Mouse (Mus musculus): ENCODE results near the gene Grip2.

DNA sequence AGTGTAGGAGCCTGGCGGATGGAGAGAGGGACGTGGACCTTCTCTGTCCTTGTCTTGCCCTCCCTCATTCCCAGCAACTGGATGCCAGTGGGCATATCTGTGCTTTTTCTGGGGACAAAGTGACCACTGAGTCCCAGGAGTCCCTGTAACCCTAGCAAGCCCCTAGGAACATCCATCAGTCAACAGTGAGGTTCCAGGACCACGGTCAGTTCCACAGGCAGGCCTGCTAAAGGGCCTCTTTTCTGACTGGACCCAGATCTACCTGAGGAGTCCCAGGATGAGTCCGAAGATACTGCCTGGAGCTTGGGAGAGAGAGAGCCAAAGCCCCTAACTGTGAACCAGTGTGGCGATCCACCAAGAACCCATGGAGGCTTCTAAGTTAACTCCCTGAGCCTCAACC is 53.1 kb downstream of the Grip2 start:
- TF ChIP-seq POLR2A (IDR thresholded peaks at IDR 0.05; ENCODE audit: borderline replicate concordance, low read depth, low read length) (no peak), CTCF (IDR thresholded peaks at IDR 0.05; ENCODE audit: low read depth, low read length) (no peak)

Data from bone marrow macrophage, adult 2 months (primary cell).